Mouse (Mus musculus): ENCODE measurements at regions not wholly inside any gene's neighbourhood (a gene's known extent, or its start where the extent isn't known, plus 50 kb on each side); places are given as distances from the start of the nearest gene placed in this dataset.

DNA sequence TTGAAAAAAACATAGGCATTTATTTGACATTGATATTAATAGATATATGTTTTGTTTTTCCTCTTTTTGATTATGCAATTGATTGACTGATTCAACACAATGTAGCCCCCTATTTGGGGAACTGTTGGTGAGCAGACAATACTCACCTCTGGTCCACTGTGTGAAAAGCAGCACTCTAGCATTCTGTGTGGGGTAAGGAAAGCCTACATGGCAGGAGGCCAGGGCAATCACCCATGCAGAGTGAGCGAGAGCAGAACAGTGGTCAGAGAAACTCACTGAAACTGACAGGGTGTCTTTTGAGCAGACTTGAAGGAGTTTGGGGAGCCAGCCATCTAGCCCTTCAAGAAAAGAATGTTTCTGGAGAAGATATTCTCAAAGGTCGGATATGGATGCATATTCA is 73.2 kb upstream of the Azi2 start:
- no peak for ATAC-seq (replicated peaks; ENCODE audit: low FRiP score)
- no peak overlapping the region for H3K27ac ChIP-seq (ENCODE audit: low read depth, low read length)
- no peak overlapping the region for H3K4me2 ChIP-seq
- H3K4me1 ChIP-seq (replicated peaks; ENCODE audit: control insufficient read depth, insufficient read depth, low read length) = 0 out of 2 replicates have a peak, but pooled peaks cover 3% of the 10 kb centered on the region
- H3K9me3 ChIP-seq (ENCODE audit: control insufficient read depth, low read length) = no peaks in the 10 kb centered on the region
- no peak overlapping the region for H3K9ac ChIP-seq (ENCODE audit: low read depth, low read length)
- 71% methylated on average over 2 of the region's 2 CpGs for WGBS
- no peak overlapping the region for H3K4me3 ChIP-seq (ENCODE audit: low read depth, low read length)
- H3K36me3 ChIP-seq (ENCODE audit: control insufficient read depth, insufficient read depth, low read length) = no peaks in the 10 kb centered on the region
- DNase-seq (ENCODE audit: low spot score) = no peak
- no peaks in the 10 kb centered on the region for H3K27me3 ChIP-seq (replicated peaks; ENCODE audit: control insufficient read depth, insufficient read depth, low read length)

GRCm38 (mm10) chr9:117966326-117966989 is 73.8 kb upstream of the Azi2 start:
- no peak overlapping the region for H3K4me2 ChIP-seq
- 0 out of 2 replicates have a peak, but pooled peaks cover 3% of the 10 kb centered on the region for H3K4me1 ChIP-seq (replicated peaks; ENCODE audit: control insufficient read depth, insufficient read depth, low read length)
- H3K4me3 ChIP-seq (ENCODE audit: low read depth, low read length) = no peak overlapping the region
- H3K9ac ChIP-seq (ENCODE audit: low read depth, low read length) = no peak overlapping the region
- WGBS = 58% methylated on average over 10 of the region's 10 CpGs
- no peaks in the 10 kb centered on the region for H3K36me3 ChIP-seq (ENCODE audit: control insufficient read depth, insufficient read depth, low read length)
- DNase-seq (ENCODE audit: low spot score) = no peak
- H3K27me3 ChIP-seq (replicated peaks; ENCODE audit: control insufficient read depth, insufficient read depth, low read length) = no peaks in the 10 kb centered on the region
- ATAC-seq (replicated peaks; ENCODE audit: low FRiP score) = no peak
- no peaks in the 10 kb centered on the region for H3K9me3 ChIP-seq (ENCODE audit: control insufficient read depth, low read length)
- H3K27ac ChIP-seq (ENCODE audit: low read depth, low read length) = no peak overlapping the region

DNA sequence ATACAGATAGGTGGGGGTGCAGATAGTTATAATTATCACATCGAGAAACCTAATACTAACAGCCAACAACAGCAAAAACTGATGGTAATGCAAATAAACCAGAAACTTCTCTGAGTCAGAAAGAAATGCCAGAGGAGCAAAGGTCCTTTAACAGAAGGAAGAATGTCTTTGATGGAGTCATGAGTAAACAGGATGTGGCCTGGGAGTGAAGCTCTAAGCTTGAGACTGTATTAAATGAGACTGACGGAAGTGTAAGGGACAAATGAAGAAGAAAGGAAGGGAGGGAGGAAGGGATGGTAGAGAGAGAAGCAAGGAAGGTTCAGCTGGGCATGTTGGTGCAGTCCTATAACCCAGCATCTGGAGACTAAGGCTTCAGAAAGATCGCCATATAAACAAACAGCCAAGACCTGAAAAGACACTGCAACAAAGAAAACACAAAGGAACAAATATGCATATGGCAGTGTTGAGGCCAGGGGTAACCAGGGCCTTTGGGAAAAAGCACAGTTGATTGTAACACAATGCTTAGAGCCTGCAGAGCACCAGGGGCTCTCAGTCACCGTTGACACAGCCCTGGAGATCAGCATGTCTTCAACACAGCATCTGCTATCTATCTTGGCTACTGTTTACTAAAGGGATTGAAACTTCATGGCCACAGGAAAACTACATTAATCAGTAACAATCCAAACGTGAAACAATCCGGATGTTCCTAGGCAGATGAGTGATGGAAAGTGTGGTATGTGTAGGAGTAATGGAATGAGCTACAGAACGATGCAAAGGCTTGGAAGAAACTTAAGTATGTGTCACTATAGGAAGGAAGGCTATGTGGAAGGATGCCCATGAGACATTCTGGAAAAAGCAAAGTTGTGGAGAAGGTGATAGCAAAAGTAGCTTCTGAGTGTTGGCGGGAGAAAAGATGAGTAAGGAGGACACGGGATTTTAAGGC is 77.9 kb upstream of the Azi2 start:
- Histone ChIP-seq H3K27ac (ENCODE audit: low read depth, low read length) (no peak overlapping the region), H3K27me3 (replicated peaks; ENCODE audit: control insufficient read depth, insufficient read depth, low read length) (no peaks in the 10 kb centered on the region), H3K4me1 (replicated peaks; ENCODE audit: control insufficient read depth, insufficient read depth, low read length) (0 out of 2 replicates have a peak, but pooled peaks cover 3% of the 10 kb centered on the region), H3K9ac (ENCODE audit: low read depth, low read length) (no peak overlapping the region), H3K36me3 (ENCODE audit: control insufficient read depth, insufficient read depth, low read length) (no peaks in the 10 kb centered on the region), H3K4me3 (ENCODE audit: low read depth, low read length) (no peak overlapping the region), H3K9me3 (ENCODE audit: control insufficient read depth, low read length) (no peaks in the 10 kb centered on the region), H3K4me2 (no peak overlapping the region)
- WGBS = 51% methylated on average over 9 of the region's 9 CpGs
- DNase-seq (ENCODE audit: low spot score) = no peak
- ATAC-seq (replicated peaks; ENCODE audit: low FRiP score) = no peak

DNA sequence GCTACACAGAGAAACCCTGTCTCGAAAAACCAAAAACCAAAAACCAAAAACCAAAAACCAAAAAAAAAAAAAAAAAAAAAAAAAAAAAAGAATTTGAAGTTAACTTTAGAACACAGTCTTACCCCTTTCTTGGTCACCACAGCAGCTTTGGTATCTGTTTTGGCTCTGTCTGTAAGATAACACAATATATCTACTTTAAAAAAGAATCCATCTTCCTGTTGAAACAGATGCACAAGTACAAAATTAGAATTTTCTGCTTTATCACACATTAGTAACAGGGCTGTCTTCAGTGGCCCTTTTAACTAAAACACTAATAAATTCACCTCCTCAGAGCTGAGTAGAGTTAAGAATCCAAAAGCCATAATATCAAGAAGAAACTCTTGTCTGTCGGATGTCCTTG is 80.5 kb upstream of the Azi2 start:
- H3K27me3 ChIP-seq (replicated peaks; ENCODE audit: control insufficient read depth, insufficient read depth, low read length) = no peaks in the 10 kb centered on the region
- no peak overlapping the region for H3K27ac ChIP-seq (ENCODE audit: low read depth, low read length)
- 83% methylated on average over 2 of the region's 2 CpGs for WGBS
- no peaks in the 10 kb centered on the region for H3K9me3 ChIP-seq (ENCODE audit: control insufficient read depth, low read length)
- DNase-seq (ENCODE audit: low spot score) (no peak), ATAC-seq (replicated peaks; ENCODE audit: low FRiP score) (no peak)
- no peak overlapping the region for H3K9ac ChIP-seq (ENCODE audit: low read depth, low read length)
- 0 out of 2 replicates have a peak, but pooled peaks cover 3% of the 10 kb centered on the region for H3K4me1 ChIP-seq (replicated peaks; ENCODE audit: control insufficient read depth, insufficient read depth, low read length)
- no peaks in the 10 kb centered on the region for H3K36me3 ChIP-seq (ENCODE audit: control insufficient read depth, insufficient read depth, low read length)
- H3K4me2 ChIP-seq = no peak overlapping the region
- H3K4me3 ChIP-seq (ENCODE audit: low read depth, low read length) = no peak overlapping the region

GRCm38 (mm10) chr9:117957195-117957594 is 83.1 kb upstream of the Azi2 start:
- ATAC-seq (replicated peaks; ENCODE audit: low FRiP score) = no peak
- no peak overlapping the region for H3K4me3 ChIP-seq (ENCODE audit: low read depth, low read length)
- no peak overlapping the region for H3K9ac ChIP-seq (ENCODE audit: low read depth, low read length)
- H3K27ac ChIP-seq (ENCODE audit: low read depth, low read length) = no peak overlapping the region
- no peak overlapping the region for H3K4me2 ChIP-seq
- 76% methylated on average over 2 of the region's 2 CpGs for WGBS
- 0 out of 2 replicates have a peak, but pooled peaks cover under 1% of the 10 kb centered on the region for H3K4me1 ChIP-seq (replicated peaks; ENCODE audit: control insufficient read depth, insufficient read depth, low read length)
- H3K36me3 ChIP-seq (ENCODE audit: control insufficient read depth, insufficient read depth, low read length) = no peaks in the 10 kb centered on the region
- no peaks in the 10 kb centered on the region for H3K27me3 ChIP-seq (replicated peaks; ENCODE audit: control insufficient read depth, insufficient read depth, low read length)
- H3K9me3 ChIP-seq (ENCODE audit: control insufficient read depth, low read length) = no peaks in the 10 kb centered on the region
- DNase-seq (ENCODE audit: low spot score) = no peak

GRCm38 (mm10) chr9:117956691-117957090 is 83.6 kb upstream of the Azi2 start:
- 48% methylated on average over 2 of the region's 2 CpGs for WGBS
- Histone ChIP-seq H3K9me3 (ENCODE audit: control insufficient read depth, low read length) (no peaks in the 10 kb centered on the region), H3K4me1 (replicated peaks; ENCODE audit: control insufficient read depth, insufficient read depth, low read length) (no peaks in the 10 kb centered on the region), H3K4me2 (no peak overlapping the region), H3K9ac (ENCODE audit: low read depth, low read length) (no peak overlapping the region), H3K27ac (ENCODE audit: low read depth, low read length) (no peak overlapping the region), H3K27me3 (replicated peaks; ENCODE audit: control insufficient read depth, insufficient read depth, low read length) (no peaks in the 10 kb centered on the region), H3K4me3 (ENCODE audit: low read depth, low read length) (no peak overlapping the region), H3K36me3 (ENCODE audit: control insufficient read depth, insufficient read depth, low read length) (no peaks in the 10 kb centered on the region)
- DNase-seq (ENCODE audit: low spot score) (no peak), ATAC-seq (replicated peaks; ENCODE audit: low FRiP score) (no peak)

DNA sequence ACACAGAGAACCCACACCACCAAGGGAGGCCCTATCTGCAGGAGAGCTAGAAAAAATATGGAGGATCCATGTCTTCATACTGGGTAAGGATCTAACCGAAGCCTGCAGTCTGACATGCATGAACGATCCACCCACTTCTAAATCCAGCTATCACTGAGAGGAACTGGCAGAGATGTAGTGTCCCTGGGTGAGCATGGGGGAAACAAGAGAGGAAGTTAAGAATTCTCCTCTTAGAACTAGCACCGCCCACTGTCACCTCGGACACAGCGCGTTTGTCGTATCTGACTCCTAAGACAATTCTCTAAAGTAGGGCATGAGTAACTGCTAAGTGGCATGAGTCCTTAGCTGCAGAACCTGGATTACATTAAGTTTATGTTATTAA is 112.8 kb upstream of the Azi2 start:
- DNase-seq (ENCODE audit: low spot score) (no peak), ATAC-seq (replicated peaks; ENCODE audit: low FRiP score) (0 out of 2 replicates have a peak, but pooled peaks have one; percentile 32)
- H3K27me3 ChIP-seq (replicated peaks; ENCODE audit: control insufficient read depth, insufficient read depth, low read length) = no peaks in the 10 kb centered on the region
- H3K4me1 ChIP-seq (replicated peaks; ENCODE audit: control insufficient read depth, insufficient read depth, low read length) = no peaks in the 10 kb centered on the region; the same call in 1 of the 2 replicates
- no peaks in the 10 kb centered on the region for H3K9me3 ChIP-seq (ENCODE audit: control insufficient read depth, low read length)
- H3K4me2 ChIP-seq = no peak overlapping the region
- H3K4me3 ChIP-seq (ENCODE audit: low read depth, low read length) = no peak overlapping the region
- no peak overlapping the region for H3K9ac ChIP-seq (ENCODE audit: low read depth, low read length)
- H3K36me3 ChIP-seq (ENCODE audit: control insufficient read depth, insufficient read depth, low read length) = no peaks in the 10 kb centered on the region
- 50% methylated on average over 7 of the region's 7 CpGs for WGBS
- H3K27ac ChIP-seq (ENCODE audit: low read depth, low read length) = no peak overlapping the region

GRCm38 (mm10) chr9:117926700-117927465 is 113.4 kb upstream of the Azi2 start:
- Histone ChIP-seq H3K36me3 (ENCODE audit: control insufficient read depth, insufficient read depth, low read length) (no peaks in the 10 kb centered on the region), H3K9me3 (ENCODE audit: control insufficient read depth, low read length) (no peaks in the 10 kb centered on the region), H3K4me2 (no peak overlapping the region), H3K4me3 (ENCODE audit: low read depth, low read length) (no peak overlapping the region), H3K4me1 (replicated peaks; ENCODE audit: control insufficient read depth, insufficient read depth, low read length) (no peaks in the 10 kb centered on the region; the same call in 1 of the 2 replicates), H3K27me3 (replicated peaks; ENCODE audit: control insufficient read depth, insufficient read depth, low read length) (no peaks in the 10 kb centered on the region), H3K9ac (ENCODE audit: low read depth, low read length) (no peak overlapping the region), H3K27ac (ENCODE audit: low read depth, low read length) (no peak overlapping the region)
- no peak for DNase-seq (ENCODE audit: low spot score)
- ATAC-seq (replicated peaks; ENCODE audit: low FRiP score) = peak; percentile 40; the same call in 1 of the 2 replicates
- WGBS = 49% methylated on average over 5 of the region's 5 CpGs
